Mouse (Mus musculus): ENCODE measurements around the gene Atf1. TPM values are rescaled to one million over a fixed set of nuclear protein-coding genes. Genes with fewer than 3 reads are reported as not detected.
A peak's percentile ranks its signal among the peaks of the same experiment; 100 is the strongest.

Gene Atf1
- polyA plus RNA-seq, 1 experiment: 21.9 TPM

DNA sequence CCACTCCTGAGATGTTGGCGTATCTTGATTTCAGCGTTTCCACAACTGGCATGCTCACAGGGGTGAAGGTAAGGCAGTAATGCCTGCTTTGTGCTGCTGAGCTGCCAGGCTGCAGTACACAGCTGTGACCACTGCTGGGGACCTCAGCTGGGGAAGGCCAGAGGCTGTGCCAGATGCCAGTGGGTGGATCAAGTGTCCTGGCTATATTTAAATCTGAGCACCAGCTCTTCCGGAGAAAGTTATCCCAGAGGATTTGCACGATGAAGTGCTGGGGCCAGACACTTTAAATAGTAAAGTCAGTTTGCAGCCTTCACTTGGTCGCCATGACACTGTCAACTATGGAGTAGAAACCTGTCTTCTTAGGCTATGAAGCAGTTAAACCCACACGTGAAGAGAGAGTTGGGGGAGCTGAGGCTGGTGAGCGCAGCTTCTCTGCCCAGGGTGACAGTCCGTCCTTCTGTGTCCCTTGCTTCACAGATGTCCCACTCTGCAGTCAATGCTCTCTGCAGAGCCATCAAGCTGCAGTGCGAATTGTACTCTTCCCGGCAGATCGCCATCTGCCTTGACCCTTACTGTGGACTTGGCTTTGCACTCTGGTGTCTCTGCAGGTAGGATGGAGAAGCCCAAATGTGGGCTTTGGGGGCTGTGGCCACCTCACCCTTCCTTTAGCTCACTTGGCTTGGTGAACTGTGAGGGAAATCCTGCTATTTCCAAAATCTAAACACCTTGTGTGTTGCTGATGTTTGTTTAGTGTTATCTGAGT lies 28.5 kb upstream of the Atf1 start:
- H3K79me2 ChIP-seq (ENCODE audit: control insufficient read depth, insufficient read depth): no peaks in the 10 kb centered on the region
- H3K4me2 ChIP-seq (ENCODE audit: low read depth): peak overlapping the region; percentile 43
- H3K36me3 ChIP-seq (ENCODE audit: control insufficient read depth, insufficient read depth): peaks cover 13% of the 10 kb centered on the region
- no peak for TF ChIP-seq POLR2A (IDR thresholded peaks at IDR 0.05; ENCODE audit: insufficient read length, low read depth)
- TF ChIP-seq MYOD1 (IDR thresholded peaks at IDR 0.05; ENCODE audit: control insufficient read depth in 1 of 3, insufficient read length in 2 of 3, low read depth in 2 of 3): peak; percentile 12 to 84 (median 76)
- TF ChIP-seq SRF (IDR thresholded peaks at IDR 0.05; ENCODE audit: control insufficient read depth, insufficient read length, low read depth): no peak
- no peak for TF ChIP-seq TCF12 (IDR thresholded peaks at IDR 0.05; ENCODE audit: insufficient read depth, poor library complexity, severe bottlenecking)
- TF ChIP-seq POLR2AphosphoS2 (IDR thresholded peaks at IDR 0.05; ENCODE audit: insufficient read length, low read depth): no peak
- TF ChIP-seq USF1 (IDR thresholded peaks at IDR 0.05; ENCODE audit: low read depth): no peak
- no peak for TF ChIP-seq MAX (IDR thresholded peaks at IDR 0.05; ENCODE audit: low read depth)
- TF ChIP-seq MYOG (IDR thresholded peaks at IDR 0.05; ENCODE audit: control insufficient read depth in 1 of 3, insufficient read depth in 1 of 3, insufficient read length in 2 of 3, low read depth in 2 of 3): peak; percentile 67 to 83 (median 78)
- TF ChIP-seq E2F4 (IDR thresholded peaks at IDR 0.05; ENCODE audit: insufficient read depth): no peak
- no peak for TF ChIP-seq TCF3 (IDR thresholded peaks at IDR 0.05; ENCODE audit: insufficient read length, low read depth)
- no peak for TF ChIP-seq REST (IDR thresholded peaks at IDR 0.05; ENCODE audit: insufficient read depth, insufficient read length)
- H3K27me3 ChIP-seq (ENCODE audit: control insufficient read depth, insufficient read depth, insufficient read length): no peaks in the 10 kb centered on the region
- H3ac ChIP-seq (ENCODE audit: control insufficient read depth, insufficient read length): no peak overlapping the region
- no peak overlapping the region for H3K4me3 ChIP-seq

DNA sequence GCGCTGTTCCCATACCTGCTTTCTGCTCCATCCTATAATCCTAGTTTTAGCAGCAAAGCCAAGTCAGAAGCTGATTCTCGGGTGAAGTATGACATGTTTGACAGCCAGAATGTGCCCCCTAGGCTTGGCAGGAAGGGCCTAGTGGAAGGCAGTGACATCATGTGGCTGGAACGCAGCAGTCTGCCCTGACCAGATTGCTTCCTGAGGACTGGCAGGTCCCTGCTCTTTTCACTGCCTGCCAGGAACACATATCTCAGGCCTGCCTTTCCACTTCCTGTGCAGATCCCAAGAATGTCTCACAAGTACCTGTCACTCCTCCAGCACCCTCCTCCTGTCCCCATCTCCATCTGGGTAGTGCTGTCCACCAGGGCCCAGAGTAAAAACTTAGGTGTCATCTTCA lies 27.8 kb upstream of the Atf1 start:
- Histone ChIP-seq H3K4me2 (ENCODE audit: low read depth) (peak overlapping the region; percentile 43), H3K4me3 (no peak overlapping the region), H3K36me3 (ENCODE audit: control insufficient read depth, insufficient read depth) (peaks cover 13% of the 10 kb centered on the region), H3K79me2 (ENCODE audit: control insufficient read depth, insufficient read depth) (no peaks in the 10 kb centered on the region), H3K27me3 (ENCODE audit: control insufficient read depth, insufficient read depth, insufficient read length) (no peaks in the 10 kb centered on the region), H3ac (ENCODE audit: control insufficient read depth, insufficient read length) (no peak overlapping the region)
- TF ChIP-seq MYOG (IDR thresholded peaks at IDR 0.05; ENCODE audit: control insufficient read depth in 1 of 3, insufficient read depth in 1 of 3, insufficient read length in 2 of 3, low read depth in 2 of 3) (no peak), TCF12 (IDR thresholded peaks at IDR 0.05; ENCODE audit: insufficient read depth, poor library complexity, severe bottlenecking) (no peak), TCF3 (IDR thresholded peaks at IDR 0.05; ENCODE audit: insufficient read length, low read depth) (no peak), E2F4 (IDR thresholded peaks at IDR 0.05; ENCODE audit: insufficient read depth) (no peak), SRF (IDR thresholded peaks at IDR 0.05; ENCODE audit: control insufficient read depth, insufficient read length, low read depth) (no peak), CEBPB (IDR thresholded peaks at IDR 0.05; ENCODE audit: insufficient read depth, poor library complexity, severe bottlenecking) (no peak), MYOD1 (IDR thresholded peaks at IDR 0.05; ENCODE audit: control insufficient read depth in 1 of 3, insufficient read length in 2 of 3, low read depth in 2 of 3) (no peak), POLR2A (IDR thresholded peaks at IDR 0.05; ENCODE audit: insufficient read length, low read depth) (no peak), POLR2AphosphoS2 (IDR thresholded peaks at IDR 0.05; ENCODE audit: insufficient read length, low read depth) (no peak), REST (IDR thresholded peaks at IDR 0.05; ENCODE audit: insufficient read depth, insufficient read length) (no peak), USF1 (IDR thresholded peaks at IDR 0.05; ENCODE audit: low read depth) (no peak), MAX (IDR thresholded peaks at IDR 0.05; ENCODE audit: low read depth) (no peak)

DNA sequence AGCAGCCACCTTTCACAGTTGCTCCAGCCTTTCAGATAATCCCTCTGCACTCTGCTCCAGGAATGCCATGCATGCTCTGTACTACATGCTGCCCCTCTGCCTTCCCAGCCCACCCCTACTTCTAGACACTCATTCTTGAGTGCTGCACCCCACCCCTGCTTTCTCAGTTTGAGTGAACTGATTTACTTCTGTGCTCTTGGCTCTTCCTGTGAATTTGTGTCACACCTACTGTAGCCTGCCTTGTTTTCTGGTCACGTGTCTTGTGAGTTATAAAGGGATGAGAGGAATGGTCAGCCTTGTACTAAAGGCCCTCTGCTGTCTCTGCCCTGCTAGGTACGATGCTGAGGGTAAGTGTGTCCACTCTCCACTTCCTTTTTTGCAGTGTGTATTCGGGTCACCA lies 25.8 kb upstream of the Atf1 start:
- Histone ChIP-seq H3K4me2 (ENCODE audit: low read depth) (no peak overlapping the region), H3K27me3 (ENCODE audit: control insufficient read depth, insufficient read depth, insufficient read length) (no peaks in the 10 kb centered on the region), H3ac (ENCODE audit: control insufficient read depth, insufficient read length) (no peak overlapping the region), H3K36me3 (ENCODE audit: control insufficient read depth, insufficient read depth) (peaks cover 18% of the 10 kb centered on the region), H3K4me3 (no peak overlapping the region), H3K79me2 (ENCODE audit: control insufficient read depth, insufficient read depth) (no peaks in the 10 kb centered on the region)
- TF ChIP-seq E2F4 (IDR thresholded peaks at IDR 0.05; ENCODE audit: insufficient read depth) (no peak), POLR2AphosphoS2 (IDR thresholded peaks at IDR 0.05; ENCODE audit: insufficient read length, low read depth) (no peak), MAX (IDR thresholded peaks at IDR 0.05; ENCODE audit: low read depth) (no peak), MYOG (IDR thresholded peaks at IDR 0.05; ENCODE audit: control insufficient read depth in 1 of 3, insufficient read depth in 1 of 3, insufficient read length in 2 of 3, low read depth in 2 of 3) (no peak), POLR2A (IDR thresholded peaks at IDR 0.05; ENCODE audit: insufficient read length, low read depth) (no peak), TCF3 (IDR thresholded peaks at IDR 0.05; ENCODE audit: insufficient read length, low read depth) (no peak), REST (IDR thresholded peaks at IDR 0.05; ENCODE audit: insufficient read depth, insufficient read length) (no peak), MYOD1 (IDR thresholded peaks at IDR 0.05; ENCODE audit: control insufficient read depth in 1 of 3, insufficient read length in 2 of 3, low read depth in 2 of 3) (no peak), TCF12 (IDR thresholded peaks at IDR 0.05; ENCODE audit: insufficient read depth, poor library complexity, severe bottlenecking) (no peak), SRF (IDR thresholded peaks at IDR 0.05; ENCODE audit: control insufficient read depth, insufficient read length, low read depth) (no peak)

DNA sequence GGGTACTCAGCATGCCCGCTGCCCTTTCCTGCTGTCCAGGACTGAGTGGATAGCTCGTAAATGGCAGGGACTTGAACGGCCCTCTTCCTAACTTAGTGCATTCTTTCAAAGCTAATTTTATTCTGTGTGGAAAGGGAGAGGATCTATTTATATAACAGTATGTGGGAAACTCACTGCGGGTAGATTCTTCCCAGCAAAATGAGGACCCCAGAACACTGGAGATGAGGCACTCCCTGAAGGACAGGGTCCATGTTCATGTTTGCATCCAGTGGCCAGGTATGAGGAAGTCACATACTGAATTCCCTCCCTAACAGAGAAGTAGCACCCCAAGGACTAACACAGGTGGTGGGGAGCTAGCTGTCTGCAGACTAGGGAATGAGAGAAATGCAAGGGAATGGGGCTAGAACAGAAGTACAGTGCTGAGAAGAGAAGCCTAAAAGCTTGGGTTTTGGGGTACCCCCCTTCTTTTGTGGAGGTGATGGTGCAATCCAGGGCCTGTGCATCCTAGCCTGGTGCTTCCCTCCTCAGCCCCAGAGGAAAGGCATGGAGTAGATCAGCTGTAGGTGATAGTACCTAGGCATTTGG lies 25.1 kb upstream of the Atf1 start:
- Histone ChIP-seq H3K36me3 (ENCODE audit: control insufficient read depth, insufficient read depth) (peaks cover 18% of the 10 kb centered on the region), H3K4me3 (no peak overlapping the region), H3ac (ENCODE audit: control insufficient read depth, insufficient read length) (no peak overlapping the region), H3K27me3 (ENCODE audit: control insufficient read depth, insufficient read depth, insufficient read length) (no peaks in the 10 kb centered on the region), H3K4me2 (ENCODE audit: low read depth) (no peak overlapping the region), H3K79me2 (ENCODE audit: control insufficient read depth, insufficient read depth) (no peaks in the 10 kb centered on the region)
- TF ChIP-seq USF1 (IDR thresholded peaks at IDR 0.05; ENCODE audit: low read depth) (no peak), MYOG (IDR thresholded peaks at IDR 0.05; ENCODE audit: control insufficient read depth in 1 of 3, insufficient read depth in 1 of 3, insufficient read length in 2 of 3, low read depth in 2 of 3) (no peak), TCF12 (IDR thresholded peaks at IDR 0.05; ENCODE audit: insufficient read depth, poor library complexity, severe bottlenecking) (no peak), POLR2AphosphoS2 (IDR thresholded peaks at IDR 0.05; ENCODE audit: insufficient read length, low read depth) (no peak), REST (IDR thresholded peaks at IDR 0.05; ENCODE audit: insufficient read depth, insufficient read length) (no peak), SRF (IDR thresholded peaks at IDR 0.05; ENCODE audit: control insufficient read depth, insufficient read length, low read depth) (no peak), MAX (IDR thresholded peaks at IDR 0.05; ENCODE audit: low read depth) (no peak), POLR2A (IDR thresholded peaks at IDR 0.05; ENCODE audit: insufficient read length, low read depth) (no peak), MYOD1 (IDR thresholded peaks at IDR 0.05; ENCODE audit: control insufficient read depth in 1 of 3, insufficient read length in 2 of 3, low read depth in 2 of 3) (no peak)

All from myocyte (in vitro differentiated cells).